ENCODE assay signal across 7 mouse cellular contexts in genomic region chr6:64973968-64974367, GRCm38 (mm10).
DNase-seq lines count a peak whose midpoint lies in the region; ATAC-seq lines count a peak whose summit lies in the region.

No protein-coding gene starts in this region.

- ATAC-seq in kidney, embryonic 14.5 days (ENCODE audit: low FRiP score, low TSS enrichment): no peak

- H3K4me3 ChIP-seq in kidney, embryonic 14.5 days (ENCODE audit: low read length): no peak overlapping the region

- DNase-seq in kidney, adult 18-20 months: peak; percentile 32
- DNase-seq in A20 (ENCODE audit: low read depth, low spot score) (peak; percentile 40), ES-CJ7 (ENCODE audit: low read depth, low spot score) (peak; percentile 90), MN1 (ENCODE audit: low spot score) (no peak)
- DNase-seq in embryo, embryonic 10 days (ENCODE audit: low spot score): peak; percentile 43
- peak; percentile 30 for DNase-seq in lung, postnatal 14 days

- no peak overlapping the region for H3K27ac ChIP-seq in kidney, embryonic 14.5 days (ENCODE audit: low read depth, low read length)

- no peaks in the 10 kb centered on the region for H3K9me3 ChIP-seq in kidney, embryonic 14.5 days (ENCODE audit: control insufficient read depth, low read length)

- no peak overlapping the region for H3K9ac ChIP-seq in kidney, embryonic 14.5 days (ENCODE audit: low read depth, low read length)

- H3K4me1 ChIP-seq in kidney, embryonic 14.5 days (ENCODE audit: control insufficient read depth, insufficient read depth, low read length): no peaks in the 10 kb centered on the region

- no peaks in the 10 kb centered on the region for H3K36me3 ChIP-seq in kidney, embryonic 14.5 days (ENCODE audit: control insufficient read depth, insufficient read depth, low read length)

- no peaks in the 10 kb centered on the region for H3K27me3 ChIP-seq in kidney, embryonic 14.5 days (ENCODE audit: control insufficient read depth, insufficient read depth, low read length)

- no peak overlapping the region for H3K4me2 ChIP-seq in kidney, embryonic 14.5 days (replicated peaks; ENCODE audit: low read depth, low read length)

- 34% methylated on average over 2 of the region's 2 CpGs for WGBS in kidney, embryonic 14.5 days
